Mouse (Mus musculus) kidney, postnatal 0 days (tissue): ENCODE data around the gene Upk1a. TPM values are rescaled to one million over a fixed set of nuclear protein-coding genes. Genes with fewer than 3 reads are reported as not detected.

Experiments
- ATAC-seq: fragments of 200-750 bp; cut with Nextera tagmentation; replicated peaks from 2 replicates; pipeline ENCODE4 v1.8.0; 2017; ENCODE audit warnings: low read depth, moderate number of reproducible peaks, moderate TSS enrichment, moderate library complexity; ENCODE audit not compliant: low FRiP score
- DNase-seq: peaks from one replicate; pipeline ENCODE4 v3.0.0-alpha.2; 2016; ENCODE audit warnings: low spot score
- H3K27ac ChIP-seq: fragments of 300-500 bp; sonication (generic); 2 replicates; pipeline ENCODE4 v1.5.1; 2014; ENCODE audit warnings: mild to moderate bottlenecking
- H3K27me3 ChIP-seq: fragments of 300-500 bp; sonication (generic); 2 replicates; pipeline ENCODE4 v1.6.1; 2014; ENCODE audit warnings: low read length, mixed read lengths; ENCODE audit not compliant: insufficient read depth
- H3K36me3 ChIP-seq: fragments of 300-500 bp; sonication (generic); 2 replicates; pipeline ENCODE4 v1.6.1; 2014; ENCODE audit warnings: low read length, mixed read lengths; ENCODE audit not compliant: insufficient read depth
- H3K4me1 ChIP-seq: fragments of 300-500 bp; sonication (generic); replicated peaks from 2 replicates; pipeline ENCODE4 v1.6.1; 2014; ENCODE audit warnings: antibody characterized with exemption, low read length, mixed read lengths; ENCODE audit not compliant: insufficient read depth
- H3K4me2 ChIP-seq: fragments of 300-500 bp; sonication (generic); 2 replicates; pipeline ENCODE4 v1.6.1; 2014; ENCODE audit warnings: mild to moderate bottlenecking, low read length, moderate library complexity, mixed read lengths
- H3K4me3 ChIP-seq: fragments of 300-500 bp; sonication (generic); replicated peaks from 2 replicates; pipeline ENCODE4 v1.5.1; 2014; ENCODE audit warnings: low read depth, low read length
- H3K9ac ChIP-seq: fragments of 300-500 bp; sonication (generic); 2 replicates; pipeline ENCODE4 v1.6.1; 2014; ENCODE audit warnings: low read depth, low read length
- H3K9me3 ChIP-seq: fragments of 300-500 bp; sonication (generic); replicated peaks from 2 replicates; pipeline ENCODE4 v1.6.1; 2016; ENCODE audit warnings: low read length, inconsistent platforms, mixed read lengths
- CTCF ChIP-seq: IDR thresholded peaks from 2 replicates; pipeline ENCODE4 v1.5.1; 2016; ENCODE audit warnings: antibody characterized with exemption, low read depth, mild to moderate bottlenecking, moderate library complexity
- WGBS: fragments of 180-500 bp; shearing (Covaris S2); extraction: QIAGEN DNeasy Blood & Tissue Kit; methylation state at CpG from one replicate; pipeline ENCODE4 v1.1.7; 2014; 5-methylcytosine and 5-hydroxymethylcytosine counted together
- polyA plus RNA-seq: library from polyadenylated mRNA; unstranded; fragments of >200 nt; fragmentation: Nextera tagmentation; extraction: Ambion mirVana; gene quantifications from 2 replicates; pipeline ENCODE4 v1.2.1, GENCODE M21; 2015

Upk1a gene
- polyA plus RNA-seq, 1 experiment from 2014 or later, result 48.6 TPM

GRCm38 (mm10) chr7:30564970-30565571 lies 47.6 kb downstream of the Upk1a start, which contains the start of gene Igflr1:
TSS of gene Igflr1 (plus strand) at chr7:30565427.
- Histone ChIP-seq H3K4me3 (no peak within 1 kb of the TSS), H3K27me3 (no peaks in the 10 kb centered on the region), H3K9me3 (no peaks in the 10 kb centered on the region), H3K27ac (no peak within 1 kb of the TSS), H3K9ac (no peak within 1 kb of the TSS), H3K36me3 (peaks cover 31% of the 10 kb centered on the region), H3K4me2 (0 out of 2 replicates have a peak within 1 kb of the TSS, but pooled peaks have one; percentile 58), H3K4me1 (no peaks in the 10 kb centered on the region)
- DNase-seq (no peak), ATAC-seq (no peak)
- TF ChIP-seq CTCF, result no peak
- 93% methylated on average over 12 of the region's 12 CpGs for WGBS

GRCm38 (mm10) chr7:30563906-30564280 lies 48.8 kb downstream of the Upk1a start:
- Histone ChIP-seq H3K4me2 (peak overlapping the region; percentile 58), H3K4me3 (peak overlapping the region; percentile 86), H3K27ac (peak overlapping the region; percentile 97; the same call in 1 of the 2 replicates), H3K9me3 (no peaks in the 10 kb centered on the region), H3K4me1 (peaks cover 2% of the 10 kb centered on the region; the same call in 1 of the 2 replicates), H3K9ac (0 out of 2 replicates have a peak overlapping the region, but pooled peaks have one; percentile 86), H3K27me3 (no peaks in the 10 kb centered on the region), H3K36me3 (peaks cover 19% of the 10 kb centered on the region)
- no peak for DNase-seq
- no peak for TF ChIP-seq CTCF
- no peak for ATAC-seq
- 24% methylated on average over 6 of the region's 6 CpGs for WGBS

GRCm38 (mm10) chr7:30563117-30563905 lies 49.3 kb downstream of the Upk1a start, which contains the start of the genes U2af1l4, Gm49396 and Psenen:
TSS of gene U2af1l4 (plus strand) at chr7:30563301.
TSS of gene Gm49396 (plus strand) at chr7:30563344.
TSS of gene Psenen (minus strand) at chr7:30563627.
- peak; percentile 36 for TF ChIP-seq CTCF
- WGBS, result under 1% methylated on average over 43 of the region's 45 CpGs
- Histone ChIP-seq H3K9ac (peak within 1 kb of the TSS; percentile 86), H3K4me3 (peak within 1 kb of the TSS; percentile 86), H3K27me3 (no peaks in the 10 kb centered on the region), H3K9me3 (no peaks in the 10 kb centered on the region), H3K4me2 (peak within 1 kb of the TSS; percentile 82), H3K4me1 (peaks cover 8% of the 10 kb centered on the region), H3K36me3 (peaks cover 13% of the 10 kb centered on the region), H3K27ac (peak within 1 kb of the TSS; percentile 97)
- ATAC-seq (peak; percentile 86), DNase-seq (peak; percentile 100)

GRCm38 (mm10) chr7:30562526-30563116 lies 50.0 kb downstream of the Upk1a start:
- H3K27me3 ChIP-seq, result no peaks in the 10 kb centered on the region
- no peaks in the 10 kb centered on the region for H3K9me3 ChIP-seq
- DNase-seq (peak; percentile 21), ATAC-seq (no peak)
- 1% methylated on average over 27 of the region's 27 CpGs for WGBS
- peak overlapping the region; percentile 86 for H3K4me3 ChIP-seq
- H3K9ac ChIP-seq, result peak overlapping the region; percentile 65
- H3K4me1 ChIP-seq, result peaks cover 9% of the 10 kb centered on the region
- H3K27ac ChIP-seq, result peak overlapping the region; percentile 97
- TF ChIP-seq CTCF, result no peak
- H3K4me2 ChIP-seq, result peak overlapping the region; percentile 82
- H3K36me3 ChIP-seq, result peaks cover 10% of the 10 kb centered on the region; the same call in 1 of the 2 replicates

GRCm38 (mm10) chr7:30560296-30560695 lies 52.4 kb downstream of the Upk1a start:
- Histone ChIP-seq H3K4me2 (peak overlapping the region; percentile 90), H3K4me1 (peaks cover 9% of the 10 kb centered on the region), H3K9ac (no peak overlapping the region), H3K27ac (no peak overlapping the region), H3K4me3 (no peak overlapping the region), H3K36me3 (peaks cover 23% of the 10 kb centered on the region; the same call in 1 of the 2 replicates), H3K9me3 (no peaks in the 10 kb centered on the region), H3K27me3 (no peaks in the 10 kb centered on the region)
- DNase-seq, result no peak
- whole genome bisulfite sequencing, result 71% methylated on average over 2 of the region's 2 CpGs
- no peak for TF ChIP-seq CTCF
- ATAC-seq, result no peak

- ATAC-seq, result peak; percentile 85
- peaks cover 9% of the 10 kb centered on the region for H3K4me1 ChIP-seq
- peak within 1 kb of the TSS; percentile 42 for H3K4me3 ChIP-seq
- H3K4me2 ChIP-seq, result peak within 1 kb of the TSS; percentile 90
- H3K27ac ChIP-seq, result peak within 1 kb of the TSS; percentile 54; the same call in 1 of the 2 replicates
- H3K27me3 ChIP-seq, result no peaks in the 10 kb centered on the region
- peak within 1 kb of the TSS; percentile 63 for H3K9ac ChIP-seq
- TF ChIP-seq CTCF, result no peak
- H3K36me3 ChIP-seq, result peaks cover 21% of the 10 kb centered on the region; the same call in 1 of the 2 replicates
- peak; percentile 99 for DNase-seq
- H3K9me3 ChIP-seq, result no peaks in the 10 kb centered on the region
- 0% methylated on average over 20 of the region's 20 CpGs for WGBS
These were observed 53.1 kb downstream of the Upk1a start, which contains the start of gene Lin37 for GRCm38 (mm10) chr7:30559443-30559954. TSS of gene Lin37 (minus strand) at chr7:30559838.
